Mouse (Mus musculus) kidney, embryonic 16.5 days (tissue): Measurements from ENCODE around the gene Scfd2. TPM values are rescaled to one million over a fixed set of nuclear protein-coding genes. Genes with fewer than 3 reads are reported as not detected.

Source experiments
- ATAC-seq: fragments of 200-750 bp; cut with Nextera tagmentation; 2 replicates; pipeline ENCODE4 v1.8.0; 2017; ENCODE audit warnings: moderate TSS enrichment; ENCODE audit not compliant: low FRiP score, low TSS enrichment
- H3K27ac ChIP-seq: fragments of 300-500 bp; sonication (generic); 2 replicates; pipeline ENCODE4 v1.5.1; 2014; ENCODE audit warnings: low read length
- H3K27me3 ChIP-seq: fragments of 300-500 bp; sonication (generic); 2 replicates; pipeline ENCODE4 v1.6.1; 2014; ENCODE audit warnings: low read length, control low read depth, mixed read lengths; ENCODE audit not compliant: insufficient read depth
- H3K36me3 ChIP-seq: fragments of 300-500 bp; sonication (generic); 2 replicates; pipeline ENCODE4 v1.6.1; 2014; ENCODE audit warnings: low read length, control low read depth, mixed read lengths; ENCODE audit not compliant: insufficient read depth
- H3K4me1 ChIP-seq: fragments of 300-500 bp; sonication (generic); 2 replicates; pipeline ENCODE4 v1.6.1; 2014; ENCODE audit warnings: low read length, control low read depth, mixed read lengths; ENCODE audit not compliant: insufficient read depth
- H3K4me2 ChIP-seq: fragments of 300-500 bp; sonication (generic); replicated peaks from 2 replicates; pipeline ENCODE4 v1.6.1; 2014; ENCODE audit warnings: low read depth, low read length
- H3K4me3 ChIP-seq: fragments of 300-500 bp; sonication (generic); 2 replicates; pipeline ENCODE4 v1.5.1; 2014; ENCODE audit warnings: mild to moderate bottlenecking, low read length
- H3K9ac ChIP-seq: fragments of 300-500 bp; sonication (generic); replicated peaks from 2 replicates; pipeline ENCODE4 v1.6.1; 2014; ENCODE audit warnings: low read length
- H3K9me3 ChIP-seq: fragments of 300-500 bp; sonication (generic); 2 replicates; pipeline ENCODE4 v1.6.1; 2016; ENCODE audit warnings: low read length, control low read depth
- WGBS: fragments of 180-500 bp; shearing (Covaris S2); extraction: QIAGEN DNeasy Blood & Tissue Kit; methylation state at CpG from one replicate; pipeline ENCODE4 v1.1.7; 2014; 5-methylcytosine and 5-hydroxymethylcytosine counted together
- polyA plus RNA-seq: library from polyadenylated mRNA; unstranded; fragments of >200 nt; fragmentation: Nextera tagmentation; extraction: Ambion mirVana; gene quantifications from 2 replicates; pipeline ENCODE4 v1.2.1, GENCODE M21; 2015

Scfd2 gene
- polyA plus RNA-seq, 1 experiment from 2014 or later: 17.9 TPM

DNA sequence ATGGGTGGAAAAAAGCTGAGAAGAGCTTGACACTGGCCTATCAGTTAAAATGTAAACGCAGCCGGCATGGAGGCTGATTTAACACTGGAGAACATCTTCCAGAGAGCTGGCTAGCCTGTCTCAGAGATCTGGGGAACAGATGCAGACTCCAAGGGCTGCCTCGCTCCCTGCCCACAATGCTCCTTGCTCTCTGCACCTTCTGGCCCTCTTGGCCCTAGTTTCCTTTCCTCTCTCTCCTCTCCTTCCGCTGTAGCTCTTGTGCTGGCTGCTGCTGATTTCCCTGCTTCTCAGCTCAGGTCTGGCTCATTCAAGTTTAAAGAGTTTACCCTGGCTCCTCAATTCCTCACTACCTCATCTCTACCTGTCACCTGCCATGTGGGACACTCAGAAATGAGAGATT lies 321.9 kb downstream of the Scfd2 start:
- Histone ChIP-seq H3K9me3 (no peaks in the 10 kb centered on the region), H3K4me1 (peaks cover 56% of the 10 kb centered on the region), H3K9ac (no peak overlapping the region), H3K4me2 (no peak overlapping the region), H3K27me3 (no peaks in the 10 kb centered on the region), H3K36me3 (no peaks in the 10 kb centered on the region), H3K4me3 (no peak overlapping the region), H3K27ac (no peak overlapping the region)
- 79% methylated on average over 4 of the region's 4 CpGs for WGBS
- ATAC-seq: no peak

GRCm38 (mm10) chr5:74208438-74208837 lies 323.1 kb downstream of the Scfd2 start:
- no peak for ATAC-seq
- H3K36me3 ChIP-seq: no peaks in the 10 kb centered on the region
- H3K4me3 ChIP-seq: no peak overlapping the region
- WGBS: 57% methylated on average over 7 of the region's 7 CpGs
- no peak overlapping the region for H3K27ac ChIP-seq
- peaks cover 50% of the 10 kb centered on the region for H3K4me1 ChIP-seq
- H3K9me3 ChIP-seq: no peaks in the 10 kb centered on the region
- H3K4me2 ChIP-seq: no peak overlapping the region
- no peak overlapping the region for H3K9ac ChIP-seq
- H3K27me3 ChIP-seq: no peaks in the 10 kb centered on the region

DNA sequence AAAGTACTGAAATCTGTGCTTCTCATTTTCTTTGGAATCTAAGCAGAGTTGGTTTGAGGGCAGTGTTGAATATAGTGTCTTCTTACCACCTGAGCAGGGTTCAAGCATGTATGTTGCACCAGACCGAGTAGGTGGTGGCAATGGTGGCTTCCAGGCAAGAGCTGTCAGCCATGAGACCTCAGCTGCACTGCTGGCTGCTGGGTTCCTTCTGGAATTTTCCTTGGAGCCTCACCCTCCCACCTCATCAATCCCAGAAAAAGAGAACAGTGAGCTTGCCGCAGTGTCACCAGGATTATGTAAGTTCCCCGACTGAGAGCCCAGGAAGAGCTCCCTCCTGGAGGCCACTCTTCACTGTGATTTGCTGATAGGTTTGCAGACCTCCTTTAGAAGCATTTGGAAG lies 324.4 kb downstream of the Scfd2 start:
- 59% methylated on average over 3 of the region's 3 CpGs for WGBS
- no peak overlapping the region for H3K4me2 ChIP-seq
- H3K36me3 ChIP-seq: no peaks in the 10 kb centered on the region
- no peaks in the 10 kb centered on the region for H3K27me3 ChIP-seq
- no peak overlapping the region for H3K9ac ChIP-seq
- peak overlapping the region; percentile 43; the same call in 1 of the 2 replicates for H3K27ac ChIP-seq
- peaks cover 46% of the 10 kb centered on the region for H3K4me1 ChIP-seq
- no peaks in the 10 kb centered on the region for H3K9me3 ChIP-seq
- no peak overlapping the region for H3K4me3 ChIP-seq
- ATAC-seq: no peak

GRCm38 (mm10) chr5:74206649-74207048 lies 324.9 kb downstream of the Scfd2 start:
- Histone ChIP-seq H3K9me3 (no peaks in the 10 kb centered on the region), H3K27me3 (no peaks in the 10 kb centered on the region), H3K4me1 (peaks cover 43% of the 10 kb centered on the region), H3K36me3 (no peaks in the 10 kb centered on the region), H3K9ac (no peak overlapping the region), H3K4me2 (no peak overlapping the region), H3K4me3 (no peak overlapping the region), H3K27ac (peak overlapping the region; percentile 75)
- WGBS: 47% methylated on average over 7 of the region's 7 CpGs
- peak; percentile 82 for ATAC-seq

GRCm38 (mm10) chr5:74206038-74206437 lies 325.5 kb downstream of the Scfd2 start:
- no peaks in the 10 kb centered on the region for H3K9me3 ChIP-seq
- H3K36me3 ChIP-seq: no peaks in the 10 kb centered on the region
- H3K4me3 ChIP-seq: no peak overlapping the region
- H3K4me2 ChIP-seq: no peak overlapping the region
- WGBS: 78% methylated on average over 7 of the region's 7 CpGs
- H3K9ac ChIP-seq: no peak overlapping the region
- H3K27me3 ChIP-seq: no peaks in the 10 kb centered on the region
- peak overlapping the region; percentile 75 for H3K27ac ChIP-seq
- peaks cover 48% of the 10 kb centered on the region for H3K4me1 ChIP-seq
- ATAC-seq: peak; percentile 3; the same call in 1 of the 2 replicates

DNA sequence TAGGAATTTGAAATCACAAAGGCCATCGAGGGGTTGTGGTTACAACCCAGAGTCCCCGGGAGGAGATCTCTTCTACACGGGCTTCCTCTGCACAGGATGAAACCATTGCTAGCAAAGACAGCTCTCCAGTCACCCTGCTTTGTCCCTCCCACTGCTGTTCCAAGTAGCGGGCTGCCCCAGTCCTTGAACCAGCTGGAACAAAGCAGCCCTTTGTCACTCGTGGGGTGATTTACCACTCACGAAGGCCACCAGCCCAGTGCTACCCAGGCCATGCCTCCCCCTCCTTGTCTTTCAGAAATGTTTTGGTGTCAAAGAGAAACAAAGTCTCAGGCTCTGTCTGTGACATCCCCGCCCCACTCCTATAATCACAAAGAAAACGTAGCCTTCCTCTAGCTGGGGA lies 326.1 kb downstream of the Scfd2 start:
- no peak overlapping the region; the same call in 1 of the 2 replicates for H3K27ac ChIP-seq

GRCm38 (mm10) chr5:74204465-74204864 lies 327.1 kb downstream of the Scfd2 start:
- no peak for ATAC-seq
- H3K4me3 ChIP-seq: no peak overlapping the region

More for the DNA sequence above, 326.1 kb downstream of the Scfd2 start:
- Histone ChIP-seq H3K36me3 (no peaks in the 10 kb centered on the region), H3K27me3 (no peaks in the 10 kb centered on the region), H3K4me3 (no peak overlapping the region), H3K4me2 (no peak overlapping the region), H3K9ac (no peak overlapping the region), H3K9me3 (no peaks in the 10 kb centered on the region), H3K4me1 (peaks cover 48% of the 10 kb centered on the region)
- ATAC-seq: no peak
- 23% methylated on average over 8 of the region's 8 CpGs for WGBS

DNA sequence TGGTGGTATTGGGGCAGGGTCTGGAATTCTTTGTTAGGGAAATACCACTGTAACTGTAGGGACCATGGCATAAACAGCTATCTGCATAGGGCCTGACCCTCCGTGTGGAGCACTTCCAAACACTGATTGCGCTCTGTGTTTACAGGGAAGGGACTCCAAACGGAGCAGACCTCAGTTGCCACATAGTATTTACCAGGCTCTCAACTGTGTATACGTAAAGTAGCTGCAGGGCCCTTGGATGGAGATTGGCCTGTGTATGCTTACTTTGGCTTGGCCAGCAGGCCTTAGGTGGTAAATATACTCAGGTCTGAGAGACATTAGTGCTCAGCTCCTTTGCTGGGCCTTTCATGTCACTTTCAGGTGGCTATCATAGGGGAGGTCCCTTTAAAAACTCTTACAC lies 329.0 kb downstream of the Scfd2 start:
- H3K4me1 ChIP-seq: peaks cover 43% of the 10 kb centered on the region
- H3K9ac ChIP-seq: no peak overlapping the region
- H3K4me3 ChIP-seq: no peak overlapping the region
- no peak overlapping the region for H3K27ac ChIP-seq
- no peak for ATAC-seq
- no peak overlapping the region for H3K4me2 ChIP-seq
- peaks cover 25% of the 10 kb centered on the region for H3K36me3 ChIP-seq
- 86% methylated on average over 4 of the region's 4 CpGs for WGBS
- no peaks in the 10 kb centered on the region for H3K27me3 ChIP-seq
- H3K9me3 ChIP-seq: no peaks in the 10 kb centered on the region

More at GRCm38 (mm10) chr5:74204465-74204864, 327.1 kb downstream of the Scfd2 start:
- Histone ChIP-seq H3K4me2 (no peak overlapping the region), H3K9ac (no peak overlapping the region), H3K36me3 (peaks cover 7% of the 10 kb centered on the region), H3K9me3 (no peaks in the 10 kb centered on the region), H3K27me3 (no peaks in the 10 kb centered on the region), H3K4me1 (peaks cover 49% of the 10 kb centered on the region), H3K27ac (no peak overlapping the region)
- 64% methylated on average over 5 of the region's 5 CpGs for WGBS

DNA sequence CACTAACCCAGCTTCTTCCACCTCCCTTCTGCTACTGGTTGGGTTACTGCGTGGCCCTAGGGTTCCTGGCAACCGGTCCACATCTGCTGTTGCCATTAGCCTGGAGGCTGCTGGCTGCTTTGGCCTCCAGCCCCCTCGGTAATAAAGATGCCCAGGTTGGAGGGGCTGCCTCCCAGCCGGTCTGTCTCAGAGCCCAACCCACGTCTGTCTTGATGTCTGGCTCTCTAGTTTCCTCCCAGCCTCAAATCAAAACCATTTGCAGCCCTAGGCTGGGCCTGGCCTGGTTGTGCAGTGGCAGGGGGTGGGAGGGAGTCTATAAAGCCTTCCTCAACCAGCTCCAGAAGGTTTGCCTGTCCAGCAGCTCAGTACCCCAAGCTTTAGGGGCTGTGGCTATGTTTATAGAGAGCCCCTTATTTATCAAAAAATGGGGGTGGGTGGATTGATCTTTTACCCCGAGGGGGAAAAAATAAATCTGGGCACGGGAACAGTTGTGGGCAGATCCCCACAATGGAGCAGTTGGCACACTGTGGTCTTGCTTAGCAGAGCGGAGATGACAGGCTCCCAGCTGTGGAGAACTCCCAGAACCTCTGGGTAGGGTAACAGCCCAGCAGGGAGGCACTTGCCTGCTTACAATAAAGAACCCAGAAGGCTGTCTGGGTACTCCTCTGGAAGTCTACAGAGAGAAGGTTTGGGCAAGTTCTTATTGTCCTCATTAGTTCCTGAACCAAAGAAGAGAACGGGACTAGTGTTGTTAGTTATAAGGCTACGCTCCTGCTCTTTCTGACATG lies 329.8 kb downstream of the Scfd2 start:
- no peak overlapping the region for H3K4me2 ChIP-seq
- peaks cover 27% of the 10 kb centered on the region for H3K36me3 ChIP-seq
- WGBS: 40% methylated on average over 10 of the region's 10 CpGs
- peaks cover 45% of the 10 kb centered on the region for H3K4me1 ChIP-seq
- H3K9me3 ChIP-seq: no peaks in the 10 kb centered on the region
- H3K9ac ChIP-seq: no peak overlapping the region
- H3K27me3 ChIP-seq: no peaks in the 10 kb centered on the region
- ATAC-seq: peak; percentile 53
- no peak overlapping the region for H3K4me3 ChIP-seq
- peak overlapping the region; percentile 16; the same call in 1 of the 2 replicates for H3K27ac ChIP-seq

GRCm38 (mm10) chr5:74200481-74200880 lies 331.1 kb downstream of the Scfd2 start:
- Histone ChIP-seq H3K27ac (no peak overlapping the region), H3K9me3 (no peaks in the 10 kb centered on the region), H3K36me3 (peaks cover 27% of the 10 kb centered on the region), H3K4me1 (peaks cover 38% of the 10 kb centered on the region), H3K4me2 (no peak overlapping the region), H3K4me3 (no peak overlapping the region), H3K27me3 (no peaks in the 10 kb centered on the region), H3K9ac (no peak overlapping the region)
- ATAC-seq: no peak
- 75% methylated on average over 8 of the region's 8 CpGs for WGBS
